Mouse (Mus musculus) liver, postnatal 0 days (tissue): ENCODE measurements around the gene Ppp1r16b. TPM values are rescaled to one million over a fixed set of nuclear protein-coding genes. Genes with fewer than 3 reads are reported as not detected.

Experiments
- ATAC-seq: fragments of 200-750 bp; cut with Nextera tagmentation; 2 replicates; pipeline ENCODE4 v1.8.0; 2017; ENCODE audit warnings: mild to moderate bottlenecking, moderate library complexity
- DNase-seq: peaks from one replicate; pipeline ENCODE4 v3.0.0-alpha.2; 2016
- H3K27ac ChIP-seq: fragments of 300-500 bp; sonication (generic); 2 replicates; pipeline ENCODE4 v1.5.1; 2014; ENCODE audit warnings: antibody characterized with exemption, moderate library complexity, mild to moderate bottlenecking, low read depth
- H3K27me3 ChIP-seq: fragments of 300-500 bp; sonication (generic); 2 replicates; pipeline ENCODE4 v1.6.1; 2014; ENCODE audit warnings: low read length, control low read depth, mixed read lengths; ENCODE audit not compliant: insufficient read depth
- H3K36me3 ChIP-seq: fragments of 300-500 bp; sonication (generic); replicated peaks from 2 replicates; pipeline ENCODE4 v1.6.1; 2014; ENCODE audit warnings: mild to moderate bottlenecking, control low read depth, low read length, moderate library complexity, mixed read lengths; ENCODE audit not compliant: insufficient read depth
- H3K4me1 ChIP-seq: fragments of 300-500 bp; sonication (generic); 2 replicates; pipeline ENCODE4 v1.6.1; 2014; ENCODE audit warnings: antibody characterized with exemption, mild to moderate bottlenecking, control low read depth; ENCODE audit not compliant: insufficient read depth
- H3K4me2 ChIP-seq: fragments of 300-500 bp; sonication (generic); 2 replicates; pipeline ENCODE4 v1.6.1; 2014; ENCODE audit warnings: low read depth, mild to moderate bottlenecking, low read length, moderate library complexity, mixed read lengths
- H3K4me3 ChIP-seq: fragments of 300-500 bp; sonication (generic); 2 replicates; pipeline ENCODE4 v1.5.1; 2014; ENCODE audit warnings: low read depth, low read length
- H3K9ac ChIP-seq: fragments of 300-500 bp; sonication (generic); replicated peaks from 2 replicates; pipeline ENCODE4 v1.6.1; 2014; ENCODE audit warnings: mild to moderate bottlenecking, moderate library complexity
- H3K9me3 ChIP-seq: fragments of 300-500 bp; sonication (generic); 2 replicates; pipeline ENCODE4 v1.6.1; 2016; ENCODE audit warnings: mild to moderate bottlenecking, control low read depth, low read length, mixed read lengths
- CTCF ChIP-seq: sonication (generic); IDR thresholded peaks from 2 replicates; pipeline ENCODE4 v1.5.1; 2016; ENCODE audit warnings: antibody characterized with exemption, low read depth
- EP300 ChIP-seq: IDR thresholded peaks from 2 replicates; pipeline ENCODE4 v1.6.1; 2016; ENCODE audit warnings: antibody characterized with exemption, low read depth, mild to moderate bottlenecking
- WGBS: fragments of 180-500 bp; shearing (Covaris S2); extraction: QIAGEN DNeasy Blood & Tissue Kit; methylation state at CpG from one replicate; pipeline ENCODE4 v1.1.7; 2014; ENCODE audit not compliant: insufficient replicate concordance; 5-methylcytosine and 5-hydroxymethylcytosine counted together
- polyA plus RNA-seq: library from polyadenylated mRNA; unstranded; fragments of >200 nt; fragmentation: Nextera tagmentation; extraction: Ambion mirVana; gene quantifications from 2 replicates; pipeline ENCODE4 v1.2.1, GENCODE M21; 2015

Ppp1r16b gene
- polyA plus RNA-seq, 1 experiment from 2014 or later: 2.9 TPM

GRCm38 (mm10) chr2:158669199-158670195 lies 4.3 kb downstream of the Ppp1r16b start:
- no peak for ATAC-seq
- WGBS: 29% methylated on average over 13 of the region's 13 CpGs
- Histone ChIP-seq H3K4me1 (peaks cover 20% of the 10 kb centered on the region), H3K4me3 (no peak overlapping the region), H3K9me3 (no peaks in the 10 kb centered on the region), H3K27ac (no peak overlapping the region), H3K36me3 (no peaks in the 10 kb centered on the region), H3K27me3 (peaks cover 44% of the 10 kb centered on the region), H3K4me2 (peak overlapping the region; percentile 63; the same call in 1 of the 2 replicates), H3K9ac (no peak overlapping the region)
- DNase-seq: no peak
- TF ChIP-seq CTCF (no peak), EP300 (no peak)

DNA sequence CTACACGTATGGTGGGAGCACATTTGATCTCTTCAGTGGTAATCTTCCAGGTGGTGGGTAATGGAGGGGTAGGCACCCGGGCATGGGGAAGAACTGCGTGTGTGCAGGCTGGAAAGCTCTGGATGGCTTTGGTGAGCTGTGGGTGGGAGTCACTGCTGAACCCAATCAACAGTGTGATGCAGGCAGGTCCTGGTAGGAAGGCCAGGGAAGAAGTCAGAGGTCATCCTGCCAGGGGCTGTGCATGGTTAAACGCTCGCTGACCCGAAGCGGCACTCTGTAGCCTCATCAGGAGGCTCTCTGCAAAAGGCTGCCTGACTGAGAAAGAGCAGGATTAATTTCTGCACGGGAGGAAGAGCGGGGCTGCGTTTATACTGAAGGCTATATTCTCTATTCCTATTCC lies 5.4 kb downstream of the Ppp1r16b start:
- Histone ChIP-seq H3K9ac (no peak overlapping the region), H3K36me3 (no peaks in the 10 kb centered on the region), H3K9me3 (no peaks in the 10 kb centered on the region), H3K27ac (no peak overlapping the region), H3K27me3 (peaks cover 42% of the 10 kb centered on the region), H3K4me2 (no peak overlapping the region), H3K4me3 (no peak overlapping the region), H3K4me1 (peaks cover 20% of the 10 kb centered on the region)
- WGBS: 60% methylated on average over 10 of the region's 10 CpGs
- DNase-seq (no peak), ATAC-seq (no peak)
- TF ChIP-seq CTCF: no peak
- no peak for TF ChIP-seq EP300

DNA sequence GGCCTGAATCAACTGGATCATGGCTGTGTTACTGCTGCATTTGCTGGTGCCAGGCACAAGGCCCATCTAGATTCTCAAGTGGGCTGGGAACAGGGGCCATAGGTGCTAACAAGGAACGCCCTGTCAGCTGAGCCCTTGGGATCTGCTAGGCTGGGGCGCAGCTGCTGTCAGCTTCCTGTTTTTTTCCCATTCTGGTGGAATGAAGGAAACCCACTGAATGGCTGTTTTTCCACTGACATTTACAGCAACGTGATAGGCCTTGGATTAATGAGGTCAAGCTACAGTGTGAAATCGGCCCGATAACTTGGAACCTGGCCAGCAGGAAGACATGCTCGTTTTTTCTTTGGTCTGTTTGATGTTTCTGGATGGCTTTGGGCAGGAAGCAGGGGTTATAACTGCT lies 7.6 kb downstream of the Ppp1r16b start:
- no peak for DNase-seq
- Histone ChIP-seq H3K9ac (no peak overlapping the region), H3K4me1 (peaks cover 12% of the 10 kb centered on the region), H3K9me3 (no peaks in the 10 kb centered on the region), H3K27ac (peak overlapping the region; percentile 63; the same call in 1 of the 2 replicates), H3K4me3 (no peak overlapping the region), H3K27me3 (peaks cover 24% of the 10 kb centered on the region), H3K36me3 (no peaks in the 10 kb centered on the region), H3K4me2 (no peak overlapping the region)
- WGBS: 36% methylated on average over 6 of the region's 6 CpGs
- TF ChIP-seq CTCF (no peak), EP300 (peak; percentile 50)
- ATAC-seq: peak; percentile 13; the same call in 1 of the 2 replicates

GRCm38 (mm10) chr2:158673493-158673892 lies 8.3 kb downstream of the Ppp1r16b start:
- ATAC-seq (peak; percentile 72), DNase-seq (peak; percentile 42)
- no peak overlapping the region for H3K9ac ChIP-seq

DNA sequence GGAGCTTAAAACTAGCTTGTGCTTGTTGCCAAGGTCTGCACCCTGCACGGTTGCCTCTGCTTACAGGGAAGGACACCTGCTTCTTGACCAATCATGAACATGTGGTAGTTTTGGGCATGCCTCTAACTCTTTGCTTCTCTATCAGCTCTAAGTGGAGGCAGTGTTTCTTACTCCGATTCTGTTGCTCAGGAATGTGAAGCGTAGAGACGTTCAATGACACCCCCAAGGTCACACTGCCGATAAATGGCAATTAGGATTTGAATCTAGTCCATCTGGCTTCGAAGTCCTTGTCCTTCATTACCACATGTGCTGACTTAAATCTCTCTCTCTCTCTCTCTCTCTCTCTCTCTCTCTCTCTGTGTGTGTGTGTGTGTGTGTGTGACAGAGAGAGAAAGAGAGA lies 8.9 kb downstream of the Ppp1r16b start:
- Histone ChIP-seq H3K4me1 (peaks cover 4% of the 10 kb centered on the region; the same call in 1 of the 2 replicates), H3K27me3 (peaks cover 11% of the 10 kb centered on the region), H3K27ac (peak overlapping the region; percentile 55; the same call in 1 of the 2 replicates), H3K36me3 (no peaks in the 10 kb centered on the region), H3K9ac (no peak overlapping the region), H3K4me3 (no peak overlapping the region), H3K9me3 (no peaks in the 10 kb centered on the region), H3K4me2 (no peak overlapping the region)
- DNase-seq (no peak), ATAC-seq (no peak)
- 68% methylated on average over 6 of the region's 6 CpGs for WGBS
- no peak for TF ChIP-seq EP300
- no peak for TF ChIP-seq CTCF

More at GRCm38 (mm10) chr2:158673493-158673892, 8.3 kb downstream of the Ppp1r16b start:
- H3K4me2 ChIP-seq: no peak overlapping the region
- no peak for TF ChIP-seq CTCF
- no peak for TF ChIP-seq EP300
- no peaks in the 10 kb centered on the region for H3K36me3 ChIP-seq
- H3K4me3 ChIP-seq: no peak overlapping the region
- H3K27me3 ChIP-seq: peaks cover 17% of the 10 kb centered on the region
- WGBS: 68% methylated on average over 4 of the region's 4 CpGs
- peak overlapping the region; percentile 63 for H3K27ac ChIP-seq
- peaks cover 11% of the 10 kb centered on the region; the same call in 1 of the 2 replicates for H3K4me1 ChIP-seq
- H3K9me3 ChIP-seq: no peaks in the 10 kb centered on the region

- Histone ChIP-seq H3K27me3 (peaks cover 7% of the 10 kb centered on the region; the same call in 1 of the 2 replicates), H3K4me3 (no peak overlapping the region), H3K4me2 (no peak overlapping the region), H3K36me3 (no peaks in the 10 kb centered on the region), H3K4me1 (0 out of 2 replicates have a peak, but pooled peaks cover 4% of the 10 kb centered on the region), H3K9me3 (no peaks in the 10 kb centered on the region), H3K9ac (no peak overlapping the region), H3K27ac (no peak overlapping the region)
- ATAC-seq: no peak
- no peak for TF ChIP-seq CTCF
- no peak for TF ChIP-seq EP300
- WGBS: 76% methylated on average over 7 of the region's 7 CpGs
- no peak for DNase-seq
Measured at GRCm38 (mm10) chr2:158674759-158675158, 9.6 kb downstream of the Ppp1r16b start.
